Mouse (Mus musculus): ENCODE measurements at regions not wholly inside any gene's neighbourhood (a gene's known extent, or its start where the extent isn't known, plus 50 kb on each side); places are given as distances from the start of the nearest gene placed in this dataset.

GRCm38 (mm10) chr14:76708728-76709127, 152.0 kb upstream of the Serp2 start:
- no peak for DNase-seq (ENCODE audit: extremely low spot score)

GRCm38 (mm10) chr14:76703373-76703764, 146.7 kb upstream of the Serp2 start:
- no peak for DNase-seq (ENCODE audit: extremely low spot score)

GRCm38 (mm10) chr14:76702709-76703372, 146.2 kb upstream of the Serp2 start:
- no peak for DNase-seq (ENCODE audit: extremely low spot score)

GRCm38 (mm10) chr14:76701911-76702708, 145.4 kb upstream of the Serp2 start:
- DNase-seq (ENCODE audit: extremely low spot score) = no peak

- no peak for DNase-seq (ENCODE audit: extremely low spot score)
These were observed 144.6 kb upstream of the Serp2 start for GRCm38 (mm10) chr14:76701304-76701703.

GRCm38 (mm10) chr14:76700796-76701195, 144.1 kb upstream of the Serp2 start:
- DNase-seq (ENCODE audit: extremely low spot score) = no peak

GRCm38 (mm10) chr14:76700190-76700589, 143.5 kb upstream of the Serp2 start:
- DNase-seq (ENCODE audit: extremely low spot score) = no peak

GRCm38 (mm10) chr14:76698718-76699402, 142.2 kb upstream of the Serp2 start:
- peak; percentile 50 for DNase-seq (ENCODE audit: extremely low spot score)

GRCm38 (mm10) chr14:76696729-76697128, 140.0 kb upstream of the Serp2 start:
- no peak for DNase-seq (ENCODE audit: extremely low spot score)

- no peak for DNase-seq (ENCODE audit: extremely low spot score)
These were observed 139.1 kb upstream of the Serp2 start for GRCm38 (mm10) chr14:76695691-76696355.

- DNase-seq (ENCODE audit: extremely low spot score) = no peak
These were observed 138.2 kb upstream of the Serp2 start for GRCm38 (mm10) chr14:76694894-76695293.

GRCm38 (mm10) chr14:76693351-76694317, 136.9 kb upstream of the Serp2 start:
- DNase-seq (ENCODE audit: extremely low spot score) = no peak

GRCm38 (mm10) chr14:76687971-76688407, 131.3 kb upstream of the Serp2 start:
- peak; percentile 62 for DNase-seq (ENCODE audit: extremely low spot score)

- no peak for DNase-seq (ENCODE audit: extremely low spot score)
These were observed 130.2 kb upstream of the Serp2 start for GRCm38 (mm10) chr14:76686762-76687453.

- DNase-seq (ENCODE audit: extremely low spot score) = no peak
These were observed 129.4 kb upstream of the Serp2 start for GRCm38 (mm10) chr14:76685830-76686761.

GRCm38 (mm10) chr14:76684327-76684726, 127.6 kb upstream of the Serp2 start:
- DNase-seq (ENCODE audit: extremely low spot score) = no peak

- no peak for DNase-seq (ENCODE audit: extremely low spot score)
These were observed 125.1 kb upstream of the Serp2 start for GRCm38 (mm10) chr14:76681581-76682377.

- DNase-seq (ENCODE audit: extremely low spot score) = no peak
These were observed 121.9 kb upstream of the Serp2 start for GRCm38 (mm10) chr14:76678512-76679134.

Data from embryo, embryonic 9.5 days (tissue).